Mouse (Mus musculus) bone marrow, adult 2 months (tissue): ENCODE measurements at regions not wholly inside any gene's neighbourhood (a gene's known extent, or its start where the extent isn't known, plus 50 kb on each side); places are given as distances from the start of the nearest gene placed in this dataset.

Experiments used
- H3K27ac ChIP-seq: fragments of 200-500 bp; 2 replicates; pipeline ENCODE4 v1.5.1; 2012; ENCODE audit warnings: low read depth, mild to moderate bottlenecking, control low read depth, inconsistent platforms, low read length; ENCODE audit not compliant: control insufficient read depth, poor library complexity, insufficient read depth
- H3K4me1 ChIP-seq: fragments of 200-500 bp; 2 replicates; pipeline ENCODE4 v1.6.1; 2011; ENCODE audit warnings: low read length; ENCODE audit not compliant: control insufficient read depth, insufficient read depth
- H3K4me3 ChIP-seq: fragments of 200-500 bp; replicated peaks from 2 replicates; pipeline ENCODE3; 2011; ENCODE audit warnings: mild to moderate bottlenecking, low read depth, low read length, control low read depth; ENCODE audit not compliant: control insufficient read depth
- CTCF ChIP-seq: fragments of 200-500 bp; IDR thresholded peaks from 2 replicates; pipeline ENCODE4 v1.5.1; 2011; ENCODE audit warnings: low read length, control low read depth; ENCODE audit not compliant: control insufficient read depth, insufficient read depth
- POLR2A ChIP-seq: fragments of 200-500 bp; IDR thresholded peaks from 2 replicates; pipeline ENCODE4 v1.6.1; 2011; ENCODE audit warnings: low read depth, mild to moderate bottlenecking, control low read depth, low read length, borderline replicate concordance; ENCODE audit not compliant: control insufficient read depth
- WGBS: fragments of 180-500 bp; shearing (Covaris S2); methylation state at CpG from one replicate; pipeline ENCODE4 v1.1.7; 2018; 5-methylcytosine and 5-hydroxymethylcytosine counted together

GRCm38 (mm10) chr17:45889451-45889850, 142.7 kb downstream of the Vegfa start:
- H3K4me1 ChIP-seq = no peaks in the 10 kb centered on the region
- no peak overlapping the region for H3K27ac ChIP-seq
- WGBS = 69% methylated on average over 8 of the region's 8 CpGs
- no peak overlapping the region for H3K4me3 ChIP-seq
- TF ChIP-seq CTCF (no peak), POLR2A (no peak)

GRCm38 (mm10) chr17:45889051-45889450, 143.1 kb downstream of the Vegfa start:
- H3K27ac ChIP-seq = no peak overlapping the region
- 61% methylated on average over 7 of the region's 7 CpGs for WGBS
- H3K4me1 ChIP-seq = no peaks in the 10 kb centered on the region
- H3K4me3 ChIP-seq = no peak overlapping the region
- TF ChIP-seq POLR2A = no peak

GRCm38 (mm10) chr17:45886420-45887049, 145.6 kb downstream of the Vegfa start:
- no peak for TF ChIP-seq CTCF
- WGBS = 63% methylated on average over 17 of the region's 17 CpGs
- Histone ChIP-seq H3K27ac (no peak overlapping the region), H3K4me3 (no peak overlapping the region), H3K4me1 (peaks cover 1% of the 10 kb centered on the region; the same call in 1 of the 2 replicates)

DNA sequence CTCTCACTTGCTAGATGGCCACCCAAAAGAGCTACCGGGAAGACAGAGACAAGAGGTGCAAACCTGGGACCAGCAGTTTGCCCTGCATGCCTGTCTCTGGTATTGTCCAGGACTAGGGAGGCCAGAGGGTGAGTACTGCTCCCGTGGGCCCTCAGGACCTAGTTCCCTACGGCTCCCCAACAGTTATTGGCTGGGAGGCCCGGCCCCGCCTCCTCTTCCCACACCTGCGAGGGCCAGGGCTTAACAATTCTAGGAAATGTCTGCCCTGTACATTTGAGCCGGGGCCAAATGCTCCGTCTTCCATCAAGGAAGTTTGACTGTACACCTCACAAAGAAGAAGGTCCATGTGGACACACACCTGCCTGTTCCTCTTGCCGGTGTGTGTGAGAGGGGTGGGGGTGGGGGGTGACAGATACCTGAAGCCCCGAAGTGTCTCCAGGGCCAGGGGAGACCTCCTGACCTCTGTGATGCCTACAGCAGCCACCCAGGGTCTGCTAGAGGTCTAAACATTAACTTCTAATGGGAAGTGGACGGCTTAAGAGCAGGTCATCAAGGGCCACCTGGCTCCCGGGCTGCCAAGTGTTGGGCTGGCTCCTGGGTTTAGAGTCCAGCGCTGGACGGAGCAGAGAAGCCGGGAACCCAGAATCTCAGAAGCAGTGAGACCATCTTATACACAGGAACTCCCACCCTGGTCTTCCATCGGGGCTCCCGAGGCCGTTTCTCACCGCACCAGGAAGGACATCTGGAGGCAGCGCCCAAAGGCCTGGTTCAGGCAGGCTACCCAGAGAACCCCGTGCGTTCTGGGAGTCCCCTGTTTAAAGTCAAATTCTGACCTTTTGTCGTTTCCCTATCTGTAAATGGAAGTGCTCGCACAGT, 146.5 kb downstream of the Vegfa start:
- Histone ChIP-seq H3K4me1 (peaks cover 1% of the 10 kb centered on the region; the same call in 1 of the 2 replicates), H3K4me3 (no peak overlapping the region), H3K27ac (no peak overlapping the region)
- TF ChIP-seq POLR2A (no peak), CTCF (no peak)
- WGBS = 51% methylated on average over 24 of the region's 24 CpGs

DNA sequence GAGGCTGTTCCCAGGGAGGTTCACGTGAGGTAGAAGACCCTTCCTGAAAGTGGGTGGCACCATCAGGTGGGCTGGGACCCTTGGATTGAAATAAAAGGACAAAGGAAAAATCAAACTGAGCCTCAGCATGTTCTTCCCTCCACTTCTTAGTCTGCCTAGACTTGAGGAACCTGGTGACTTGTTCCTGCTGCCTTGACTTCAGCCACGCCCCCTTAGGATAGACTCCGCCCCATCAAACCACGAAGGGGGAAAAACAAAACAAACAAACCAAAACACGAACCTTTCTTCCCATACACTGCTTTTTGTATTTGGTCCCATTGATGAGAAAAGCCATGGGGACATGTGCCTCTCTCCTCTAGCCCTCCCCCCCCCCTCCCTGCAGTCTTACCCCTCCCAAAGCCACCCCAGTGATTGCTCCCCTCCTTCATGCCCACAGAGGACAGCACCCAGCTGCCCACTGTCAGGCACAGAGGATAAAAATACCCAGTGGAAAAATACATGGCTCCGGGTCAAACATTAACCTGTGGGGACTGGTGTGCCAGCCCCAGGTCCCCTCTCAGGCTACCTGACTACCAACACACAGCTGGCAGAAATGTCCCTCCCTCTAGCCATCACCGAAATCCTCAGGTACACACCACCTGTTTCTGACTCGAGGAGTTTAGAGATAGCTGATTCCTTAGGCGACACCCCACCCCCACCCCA, 148.0 kb downstream of the Vegfa start:
- Histone ChIP-seq H3K27ac (no peak overlapping the region), H3K4me3 (no peak overlapping the region), H3K4me1 (peaks cover 1% of the 10 kb centered on the region; the same call in 1 of the 2 replicates)
- TF ChIP-seq CTCF (no peak), POLR2A (no peak)
- 54% methylated on average over 9 of the region's 9 CpGs for WGBS

- H3K4me1 ChIP-seq = peaks cover 1% of the 10 kb centered on the region; the same call in 1 of the 2 replicates
- H3K27ac ChIP-seq = no peak overlapping the region
- 54% methylated on average over 3 of the region's 3 CpGs for WGBS
- H3K4me3 ChIP-seq = no peak overlapping the region
- TF ChIP-seq POLR2A (no peak), CTCF (no peak)
Measured at GRCm38 (mm10) chr17:45882682-45883081, 149.0 kb upstream of the 1600014C23Rik start.

DNA sequence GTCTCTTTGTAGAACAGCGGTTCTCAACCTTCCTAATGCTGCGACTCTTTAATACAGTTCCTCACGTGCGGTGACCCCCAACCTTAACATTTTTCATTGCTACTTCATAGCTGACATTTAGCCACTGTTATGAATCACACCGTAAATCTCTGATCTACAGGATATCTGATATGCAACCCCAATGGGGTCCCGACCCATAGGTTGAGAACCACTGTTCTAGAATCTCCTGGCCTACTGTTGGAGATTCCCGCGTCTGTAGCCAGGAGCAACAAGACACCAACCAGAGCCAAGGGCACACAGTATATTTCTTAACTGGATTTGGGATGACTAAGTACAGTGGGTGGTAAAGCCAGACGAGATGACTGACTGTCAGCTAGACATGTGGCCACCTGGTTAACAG, 147.6 kb upstream of the 1600014C23Rik start:
- no peak overlapping the region for H3K4me3 ChIP-seq
- peaks cover 1% of the 10 kb centered on the region; the same call in 1 of the 2 replicates for H3K4me1 ChIP-seq
- TF ChIP-seq POLR2A = no peak
- no peak for TF ChIP-seq CTCF
- H3K27ac ChIP-seq = no peak overlapping the region
- 82% methylated on average over 9 of the region's 9 CpGs for WGBS

DNA sequence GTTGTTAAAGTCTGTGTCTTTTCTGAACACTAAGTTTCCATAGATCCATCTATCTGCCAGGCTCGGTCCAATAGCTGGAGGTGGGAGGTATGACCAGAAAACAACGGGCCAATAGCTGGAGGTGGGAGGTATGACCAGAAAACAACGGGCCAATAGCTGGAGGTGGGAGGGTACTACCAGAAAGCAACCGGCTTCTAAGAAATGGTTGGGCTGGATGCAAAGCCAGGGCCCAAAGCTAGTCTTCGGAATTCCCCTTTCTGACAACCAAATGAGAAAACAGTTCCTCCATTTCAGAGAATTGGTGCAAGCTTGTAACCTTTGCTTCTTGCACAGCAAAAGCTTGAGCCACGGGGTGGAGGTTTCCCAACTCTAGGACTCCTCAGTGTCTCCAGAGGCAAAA, 147.1 kb upstream of the 1600014C23Rik start:
- H3K4me1 ChIP-seq = peaks cover 1% of the 10 kb centered on the region; the same call in 1 of the 2 replicates
- TF ChIP-seq CTCF (no peak), POLR2A (no peak)
- no peak overlapping the region for H3K27ac ChIP-seq
- WGBS = 67% methylated on average over 6 of the region's 6 CpGs
- H3K4me3 ChIP-seq = no peak overlapping the region
